Mouse (Mus musculus) stomach, embryonic 14.5 days (tissue): ENCODE results near the gene Plvap. TPM values are rescaled to one million over a fixed set of nuclear protein-coding genes. Genes with fewer than 3 reads are reported as not detected.

Experiments
- ATAC-seq: fragments of 200-750 bp; cut with Nextera tagmentation; 2 replicates; pipeline ENCODE4 v1.8.0; 2017; ENCODE audit warnings: low read depth, moderate TSS enrichment; ENCODE audit not compliant: insufficient number of reproducible peaks, insufficient read depth, low FRiP score
- H3K27ac ChIP-seq: fragments of 300-500 bp; sonication (generic); 2 replicates; pipeline ENCODE4 v1.5.1; 2014; ENCODE audit warnings: mild to moderate bottlenecking, low read length, moderate library complexity, mixed read lengths
- H3K27me3 ChIP-seq: fragments of 300-500 bp; sonication (generic); 2 replicates; pipeline ENCODE4 v1.6.1; 2014; ENCODE audit warnings: low read length, control low read depth, mixed read lengths; ENCODE audit not compliant: control insufficient read depth, insufficient read depth
- H3K36me3 ChIP-seq: fragments of 300-500 bp; sonication (generic); 2 replicates; pipeline ENCODE4 v1.6.1; 2014; ENCODE audit warnings: mild to moderate bottlenecking, control low read depth, low read length, moderate library complexity, mixed read lengths; ENCODE audit not compliant: control insufficient read depth, insufficient read depth
- H3K4me1 ChIP-seq: fragments of 300-500 bp; sonication (generic); 2 replicates; pipeline ENCODE4 v1.6.1; 2014; ENCODE audit warnings: low read length, control low read depth, mixed read lengths; ENCODE audit not compliant: control insufficient read depth, insufficient read depth
- H3K4me2 ChIP-seq: fragments of 300-500 bp; sonication (generic); replicated peaks from 2 replicates; pipeline ENCODE4 v1.6.1; 2014; ENCODE audit warnings: low read depth, low read length, control low read depth
- H3K4me3 ChIP-seq: fragments of 300-500 bp; sonication (generic); 2 replicates; pipeline ENCODE4 v1.5.1; 2014; ENCODE audit warnings: low read depth, low read length, control low read depth
- H3K9ac ChIP-seq: fragments of 300-500 bp; sonication (generic); replicated peaks from 2 replicates; pipeline ENCODE4 v1.6.1; 2014; ENCODE audit warnings: low read depth, mild to moderate bottlenecking, control low read depth, low read length, moderate library complexity, mixed read lengths
- H3K9me3 ChIP-seq: fragments of 300-500 bp; sonication (generic); 2 replicates; pipeline ENCODE4 v1.6.1; 2016; ENCODE audit warnings: low read depth, low read length, control low read depth; ENCODE audit not compliant: control insufficient read depth
- WGBS: fragments of 180-500 bp; shearing (Covaris S2); extraction: QIAGEN DNeasy Blood & Tissue Kit; methylation state at CpG from one replicate; pipeline ENCODE4 v1.1.7; 2014; 5-methylcytosine and 5-hydroxymethylcytosine counted together
- polyA plus RNA-seq: library from polyadenylated mRNA; unstranded; fragments of >200 nt; fragmentation: Nextera tagmentation; extraction: Ambion mirVana; gene quantifications from 2 replicates; pipeline ENCODE4 v1.2.1, GENCODE M21; 2014

Gene Plvap
- polyA plus RNA-seq, 1 experiment from 2014 or later = 67.5 TPM

- H3K9ac ChIP-seq = peak within 1 kb of the TSS; percentile 68
- WGBS = under 1% methylated on average over 33 of the region's 33 CpGs
- ATAC-seq = peak; percentile 33; the same call in 1 of the 2 replicates
- H3K9me3 ChIP-seq = no peaks in the 10 kb centered on the region
- H3K4me2 ChIP-seq = peak within 1 kb of the TSS; percentile 99
- H3K4me1 ChIP-seq = peaks cover 18% of the 10 kb centered on the region
- H3K27ac ChIP-seq = peak within 1 kb of the TSS; percentile 95
- no peaks in the 10 kb centered on the region for H3K27me3 ChIP-seq
- H3K4me3 ChIP-seq = peak within 1 kb of the TSS; percentile 62
- peaks cover 22% of the 10 kb centered on the region; the same call in 1 of the 2 replicates for H3K36me3 ChIP-seq
Measured at GRCm38 (mm10) chr8:71487691-71488445, 23.7 kb downstream of the Plvap start, which contains the start of gene Gtpbp3. Gtpbp3 (plus strand) TSS chr8:71488103.

GRCm38 (mm10) chr8:71486136-71486529 is 25.4 kb downstream of the Plvap start:
- H3K4me2 ChIP-seq = peak overlapping the region; percentile 96
- ATAC-seq = no peak
- peak overlapping the region; percentile 76 for H3K4me3 ChIP-seq
- H3K4me1 ChIP-seq = peaks cover 18% of the 10 kb centered on the region
- H3K9ac ChIP-seq = 0 out of 2 replicates have a peak overlapping the region, but pooled peaks have one; percentile 7
- no peaks in the 10 kb centered on the region for H3K9me3 ChIP-seq
- H3K36me3 ChIP-seq = peaks cover 13% of the 10 kb centered on the region; the same call in 1 of the 2 replicates
- H3K27me3 ChIP-seq = no peaks in the 10 kb centered on the region
- peak overlapping the region; percentile 41; the same call in 1 of the 2 replicates for H3K27ac ChIP-seq
- 6% methylated on average over 7 of the region's 7 CpGs for WGBS

DNA sequence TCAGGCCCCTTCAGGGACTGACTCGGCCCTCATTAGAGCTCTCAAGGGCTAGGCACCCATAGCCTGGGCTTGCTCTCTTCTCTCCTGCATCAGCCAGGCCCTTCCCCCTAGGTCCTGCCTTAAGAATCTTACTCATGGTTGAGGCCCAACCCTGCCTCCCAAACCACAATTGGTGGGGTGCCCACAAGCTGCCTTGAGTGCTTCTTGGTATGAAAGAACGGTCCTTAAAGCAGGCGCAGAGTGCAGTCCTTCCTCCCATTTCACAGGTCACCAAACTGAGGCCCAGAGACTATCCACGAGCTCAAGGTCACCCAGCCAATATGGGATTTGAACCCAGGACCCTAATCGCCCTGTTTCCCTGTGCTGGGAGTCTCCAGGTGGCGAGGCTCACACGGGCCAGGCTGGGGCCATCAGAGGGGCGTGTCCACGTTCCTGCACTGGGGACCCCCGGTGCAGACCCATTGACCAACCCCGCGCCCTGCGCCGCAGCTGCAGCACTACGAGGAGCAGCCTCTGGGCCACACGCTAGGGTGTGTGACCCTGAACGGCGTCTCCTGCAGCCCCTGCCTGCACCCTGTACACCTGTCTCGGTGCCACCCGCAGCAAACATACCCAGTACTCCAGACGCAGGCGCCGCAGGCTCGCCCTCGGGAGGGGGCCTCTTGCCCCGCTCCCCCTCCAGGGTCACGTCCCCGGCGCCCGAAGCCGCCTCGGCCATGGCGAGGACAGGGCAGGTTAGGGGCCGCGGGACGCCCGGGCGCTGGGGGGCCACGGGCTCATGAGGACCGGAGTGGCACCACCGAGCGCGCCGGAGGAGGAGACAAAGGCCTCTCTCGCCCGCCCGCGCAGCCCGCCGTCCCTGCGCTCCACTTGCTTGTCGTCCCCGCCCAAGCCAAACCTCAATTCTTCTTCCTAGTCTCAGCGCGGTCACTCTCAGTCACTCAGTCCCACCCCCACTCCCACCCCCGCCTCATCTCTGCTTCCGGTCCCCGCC is 26.1 kb downstream of the Plvap start, which contains the start of gene Ano8:
Gene Ano8 (minus strand): TSS at position 822 of the 994 bp plus-strand sequence.
- 5% methylated on average over 53 of the region's 58 CpGs for WGBS
- Histone ChIP-seq H3K27me3 (no peaks in the 10 kb centered on the region), H3K4me3 (peak within 1 kb of the TSS; percentile 76), H3K36me3 (peaks cover 10% of the 10 kb centered on the region; the same call in 1 of the 2 replicates), H3K9me3 (no peaks in the 10 kb centered on the region), H3K4me2 (peak within 1 kb of the TSS; percentile 96), H3K27ac (peak within 1 kb of the TSS; percentile 69), H3K4me1 (peaks cover 18% of the 10 kb centered on the region), H3K9ac (peak within 1 kb of the TSS; percentile 74)
- ATAC-seq = peak; percentile 68

GRCm38 (mm10) chr8:71484736-71485135 is 26.8 kb downstream of the Plvap start:
- H3K36me3 ChIP-seq = peaks cover 11% of the 10 kb centered on the region; the same call in 1 of the 2 replicates
- peak overlapping the region; percentile 76; the same call in 1 of the 2 replicates for H3K4me3 ChIP-seq
- H3K27me3 ChIP-seq = no peaks in the 10 kb centered on the region
- H3K27ac ChIP-seq = no peak overlapping the region
- H3K9me3 ChIP-seq = no peaks in the 10 kb centered on the region
- H3K9ac ChIP-seq = no peak overlapping the region
- peak overlapping the region; percentile 96 for H3K4me2 ChIP-seq
- ATAC-seq = no peak
- 94% methylated on average over 19 of the region's 19 CpGs for WGBS
- H3K4me1 ChIP-seq = peaks cover 16% of the 10 kb centered on the region

DNA sequence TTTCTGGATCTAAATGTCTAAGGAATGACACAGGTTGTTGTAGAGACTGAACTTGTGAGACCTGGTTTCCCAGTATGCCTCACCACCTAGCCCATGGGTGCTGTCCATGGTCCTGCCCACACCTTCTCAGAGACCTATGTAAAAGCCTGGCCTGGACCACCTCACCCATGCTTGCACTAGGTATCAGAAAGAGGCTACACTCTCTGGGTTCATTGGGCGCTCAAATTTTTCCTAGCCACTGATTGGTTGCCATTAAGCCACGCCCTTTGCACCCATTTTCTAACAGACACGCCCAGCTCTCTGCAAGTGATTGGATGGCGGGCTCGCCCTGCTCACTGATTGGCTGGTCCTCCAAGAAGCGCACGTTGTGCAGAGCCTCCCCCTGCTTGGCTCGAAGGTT is 27.6 kb downstream of the Plvap start:
- no peak overlapping the region for H3K4me3 ChIP-seq
- peaks cover 8% of the 10 kb centered on the region; the same call in 1 of the 2 replicates for H3K4me1 ChIP-seq
- 54% methylated on average over 8 of the region's 8 CpGs for WGBS
- no peak overlapping the region for H3K4me2 ChIP-seq
- H3K27ac ChIP-seq = no peak overlapping the region
- H3K9me3 ChIP-seq = no peaks in the 10 kb centered on the region
- peaks cover 16% of the 10 kb centered on the region; the same call in 1 of the 2 replicates for H3K36me3 ChIP-seq
- H3K27me3 ChIP-seq = no peaks in the 10 kb centered on the region
- no peak for ATAC-seq
- H3K9ac ChIP-seq = no peak overlapping the region

DNA sequence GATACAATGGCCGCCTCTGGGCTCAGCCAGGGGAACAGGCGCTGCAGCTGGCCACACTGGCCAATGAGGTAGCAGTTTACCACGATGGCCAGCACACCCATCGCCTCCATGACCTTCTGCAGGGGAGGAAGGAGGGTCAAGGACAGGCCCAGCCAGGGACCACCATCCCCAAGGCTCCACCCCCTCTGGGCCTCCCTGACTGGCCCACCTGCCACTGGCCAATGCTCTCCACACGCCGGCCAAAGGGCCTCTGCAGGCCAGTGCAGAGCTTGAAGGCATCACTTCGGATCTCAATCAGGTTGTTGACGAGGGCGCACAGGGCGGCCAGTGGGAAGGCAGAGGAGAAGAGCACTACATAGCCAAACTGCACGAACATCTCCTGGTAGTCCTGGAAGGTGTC is 32.6 kb downstream of the Plvap start:
- peaks cover 29% of the 10 kb centered on the region; the same call in 1 of the 2 replicates for H3K36me3 ChIP-seq

GRCm38 (mm10) chr8:71477196-71477845 is 34.2 kb downstream of the Plvap start:
- H3K9ac ChIP-seq = 0 out of 2 replicates have a peak overlapping the region, but pooled peaks have one; percentile 52
- WGBS = 53% methylated on average over 14 of the region's 14 CpGs
- H3K4me1 ChIP-seq = no peaks in the 10 kb centered on the region
- no peak overlapping the region for H3K27ac ChIP-seq
- H3K27me3 ChIP-seq = no peaks in the 10 kb centered on the region
- H3K4me3 ChIP-seq = peak overlapping the region; percentile 57; the same call in 1 of the 2 replicates
- ATAC-seq = no peak
- H3K4me2 ChIP-seq = peak overlapping the region; percentile 62
- peaks cover 44% of the 10 kb centered on the region for H3K36me3 ChIP-seq
- no peaks in the 10 kb centered on the region for H3K9me3 ChIP-seq

More for the DNA sequence above, 32.6 kb downstream of the Plvap start:
- H3K4me1 ChIP-seq = no peaks in the 10 kb centered on the region
- H3K4me2 ChIP-seq = no peak overlapping the region
- no peaks in the 10 kb centered on the region for H3K9me3 ChIP-seq
- H3K9ac ChIP-seq = no peak overlapping the region
- no peak overlapping the region for H3K27ac ChIP-seq
- 91% methylated on average over 11 of the region's 11 CpGs for WGBS
- no peaks in the 10 kb centered on the region for H3K27me3 ChIP-seq
- no peak for ATAC-seq
- no peak overlapping the region for H3K4me3 ChIP-seq
